Mouse (Mus musculus): ENCODE measurements around the gene Rbfox1. TPM values are rescaled to one million over a fixed set of nuclear protein-coding genes. Genes with fewer than 3 reads are reported as not detected.

Gene Rbfox1
- polyA plus RNA-seq, 1 experiment from 2014 or later: 4.5 TPM

- no peak for ATAC-seq (ENCODE audit: insufficient read depth, low FRiP score)
Measured at GRCm38 (mm10) chr16:7038639-7039260, 1153.6 kb downstream of the Rbfox1 start.

DNA sequence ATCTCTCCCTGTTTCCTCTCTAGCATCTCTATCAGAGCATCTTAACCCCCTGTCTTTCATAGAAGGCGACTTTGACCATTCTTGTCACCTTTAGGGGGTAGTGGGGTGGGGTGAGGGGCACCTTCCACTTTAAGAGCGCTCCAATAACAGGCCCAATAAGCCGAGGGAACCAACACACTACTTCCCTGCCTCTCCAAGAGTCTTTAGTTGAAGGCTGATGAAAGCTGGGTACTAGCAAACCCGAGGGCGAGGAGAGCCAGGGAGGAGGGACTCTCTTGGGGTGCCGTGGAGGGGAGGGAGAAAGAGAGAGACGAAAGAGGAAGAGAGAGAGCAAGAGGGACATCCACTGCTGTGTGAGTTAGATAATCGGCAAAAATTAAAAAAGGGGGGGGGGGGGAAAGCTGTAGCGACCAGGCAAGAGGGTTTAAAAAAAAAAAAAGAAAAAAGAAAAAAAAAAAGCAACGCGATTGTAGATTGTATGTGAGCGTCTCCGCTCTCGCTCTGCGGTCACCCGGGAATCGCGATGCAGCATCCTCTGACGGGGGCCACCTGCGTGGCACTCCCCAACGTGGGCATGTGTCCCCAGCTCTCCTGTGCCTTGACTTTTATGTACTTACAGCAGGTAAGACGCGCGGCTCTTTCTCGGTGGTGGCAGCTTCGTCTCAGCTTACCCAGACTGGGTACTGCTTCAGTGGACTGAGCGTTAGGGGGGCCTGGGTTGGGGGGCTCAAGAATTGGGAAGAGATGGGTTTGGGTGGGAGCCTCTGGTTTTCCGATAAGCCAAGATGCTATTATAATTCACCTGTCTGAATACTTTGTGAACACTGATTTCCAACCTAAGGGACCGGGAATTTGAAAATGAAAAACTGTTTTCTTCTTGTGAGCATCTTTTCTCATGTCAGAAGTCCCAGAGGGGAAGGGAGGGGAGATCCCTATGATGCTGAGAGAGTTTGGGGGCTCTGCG lies 1154.5 kb downstream of the Rbfox1 start:
- Histone ChIP-seq H3K9ac (ENCODE audit: low read length) (no peak overlapping the region), H3K4me3 (replicated peaks; ENCODE audit: low read length) (peak overlapping the region; percentile 26), H3K36me3 (ENCODE audit: control insufficient read depth, insufficient read depth, low read length) (no peaks in the 10 kb centered on the region), H3K27me3 (ENCODE audit: control insufficient read depth, insufficient read depth, low read length) (peaks cover 22% of the 10 kb centered on the region), H3K9me3 (replicated peaks; ENCODE audit: control insufficient read depth, low read length) (no peaks in the 10 kb centered on the region), H3K4me2 (ENCODE audit: low read depth, low read length) (peak overlapping the region; percentile 46), H3K4me1 (ENCODE audit: control insufficient read depth, insufficient read depth, low read length) (peaks cover 2% of the 10 kb centered on the region), H3K27ac (ENCODE audit: low read length) (no peak overlapping the region)
- 2% methylated on average over 29 of the region's 30 CpGs for WGBS
- no peak for ATAC-seq (ENCODE audit: insufficient read depth, low FRiP score)

More at GRCm38 (mm10) chr16:7038639-7039260, 1153.6 kb downstream of the Rbfox1 start:
- Histone ChIP-seq H3K9ac (ENCODE audit: low read length) (no peak overlapping the region), H3K9me3 (replicated peaks; ENCODE audit: control insufficient read depth, low read length) (no peaks in the 10 kb centered on the region), H3K27me3 (ENCODE audit: control insufficient read depth, insufficient read depth, low read length) (peaks cover 22% of the 10 kb centered on the region), H3K4me2 (ENCODE audit: low read depth, low read length) (peak overlapping the region; percentile 22), H3K27ac (ENCODE audit: low read length) (no peak overlapping the region), H3K36me3 (ENCODE audit: control insufficient read depth, insufficient read depth, low read length) (no peaks in the 10 kb centered on the region), H3K4me3 (replicated peaks; ENCODE audit: low read length) (peak overlapping the region; percentile 18), H3K4me1 (ENCODE audit: control insufficient read depth, insufficient read depth, low read length) (peaks cover 2% of the 10 kb centered on the region)
- WGBS: 1% methylated on average over 18 of the region's 18 CpGs

DNA sequence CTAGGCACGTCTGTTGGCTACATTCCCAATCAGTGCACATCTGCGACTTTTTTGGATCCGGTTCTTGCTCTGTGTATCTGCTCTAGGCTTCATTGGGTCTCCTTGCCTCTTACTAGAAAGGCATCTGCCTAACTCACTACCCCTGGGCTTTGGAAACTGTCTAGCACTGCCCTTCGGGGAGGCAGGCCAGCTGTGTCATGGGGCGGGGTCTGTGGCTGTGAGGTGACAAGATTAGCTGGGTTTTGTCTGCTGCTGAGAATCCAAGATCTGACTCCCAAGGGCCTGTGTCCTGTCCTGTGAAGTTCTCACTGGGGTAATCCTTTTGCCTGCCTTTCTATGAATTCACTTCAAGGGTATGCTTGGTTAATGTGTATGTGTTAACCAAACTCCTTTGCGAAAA lies 1155.5 kb downstream of the Rbfox1 start:
- Histone ChIP-seq H3K27me3 (ENCODE audit: control insufficient read depth, insufficient read depth, low read length) (peaks cover 22% of the 10 kb centered on the region), H3K4me3 (replicated peaks; ENCODE audit: low read length) (no peak overlapping the region)
- WGBS: 30% methylated on average over 6 of the region's 6 CpGs

DNA sequence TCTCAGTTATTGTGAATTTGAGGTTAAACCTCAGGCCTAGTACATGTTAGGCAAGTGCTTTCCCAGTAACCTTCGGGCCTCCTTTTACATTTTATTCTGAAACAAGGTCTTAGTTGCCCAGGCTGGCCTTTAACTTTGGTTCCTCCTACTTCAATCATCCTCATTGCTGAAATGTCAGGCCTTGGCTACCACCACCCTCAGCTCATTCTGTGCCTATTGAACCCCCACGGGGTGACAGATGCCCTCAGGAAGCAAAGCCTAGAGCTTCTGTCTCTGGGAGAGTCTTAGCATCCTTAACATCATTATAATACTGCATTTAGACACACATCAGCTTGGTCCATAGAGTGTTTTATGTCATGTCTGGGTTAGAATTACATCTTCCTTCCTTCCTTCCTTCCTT lies 1162.3 kb downstream of the Rbfox1 start:
- Histone ChIP-seq H3K4me3 (replicated peaks; ENCODE audit: low read length) (no peak overlapping the region), H3K36me3 (ENCODE audit: control insufficient read depth, insufficient read depth, low read length) (no peaks in the 10 kb centered on the region), H3K4me2 (ENCODE audit: low read depth, low read length) (no peak overlapping the region), H3K27ac (ENCODE audit: low read length) (no peak overlapping the region), H3K9me3 (replicated peaks; ENCODE audit: control insufficient read depth, low read length) (no peaks in the 10 kb centered on the region), H3K9ac (ENCODE audit: low read length) (no peak overlapping the region), H3K4me1 (ENCODE audit: control insufficient read depth, insufficient read depth, low read length) (no peaks in the 10 kb centered on the region), H3K27me3 (ENCODE audit: control insufficient read depth, insufficient read depth, low read length) (no peaks in the 10 kb centered on the region)
- ATAC-seq (ENCODE audit: insufficient read depth, low FRiP score): no peak
- 69% methylated on average over 2 of the region's 2 CpGs for WGBS

More for the DNA sequence above, 1155.5 kb downstream of the Rbfox1 start:
- Histone ChIP-seq H3K4me1 (ENCODE audit: control insufficient read depth, insufficient read depth, low read length) (peaks cover 2% of the 10 kb centered on the region), H3K9me3 (replicated peaks; ENCODE audit: control insufficient read depth, low read length) (no peaks in the 10 kb centered on the region), H3K27ac (ENCODE audit: low read length) (no peak overlapping the region), H3K9ac (ENCODE audit: low read length) (no peak overlapping the region), H3K36me3 (ENCODE audit: control insufficient read depth, insufficient read depth, low read length) (no peaks in the 10 kb centered on the region), H3K4me2 (ENCODE audit: low read depth, low read length) (no peak overlapping the region)
- no peak for ATAC-seq (ENCODE audit: insufficient read depth, low FRiP score)

- Histone ChIP-seq H3K36me3 (ENCODE audit: control insufficient read depth, insufficient read depth, low read length) (no peaks in the 10 kb centered on the region), H3K4me3 (replicated peaks; ENCODE audit: low read length) (0 out of 2 replicates have a peak overlapping the region, but pooled peaks have one; percentile 13), H3K4me2 (ENCODE audit: low read depth, low read length) (peak overlapping the region; percentile 39), H3K27me3 (ENCODE audit: control insufficient read depth, insufficient read depth, low read length) (no peaks in the 10 kb centered on the region), H3K4me1 (ENCODE audit: control insufficient read depth, insufficient read depth, low read length) (no peaks in the 10 kb centered on the region), H3K9me3 (replicated peaks; ENCODE audit: control insufficient read depth, low read length) (no peaks in the 10 kb centered on the region), H3K27ac (ENCODE audit: low read length) (no peak overlapping the region), H3K9ac (ENCODE audit: low read length) (no peak overlapping the region)
- ATAC-seq (ENCODE audit: insufficient read depth, low FRiP score): no peak
- 20% methylated on average over 18 of the region's 18 CpGs for WGBS
Measured at GRCm38 (mm10) chr16:7049162-7049971, 1164.2 kb downstream of the Rbfox1 start.

DNA sequence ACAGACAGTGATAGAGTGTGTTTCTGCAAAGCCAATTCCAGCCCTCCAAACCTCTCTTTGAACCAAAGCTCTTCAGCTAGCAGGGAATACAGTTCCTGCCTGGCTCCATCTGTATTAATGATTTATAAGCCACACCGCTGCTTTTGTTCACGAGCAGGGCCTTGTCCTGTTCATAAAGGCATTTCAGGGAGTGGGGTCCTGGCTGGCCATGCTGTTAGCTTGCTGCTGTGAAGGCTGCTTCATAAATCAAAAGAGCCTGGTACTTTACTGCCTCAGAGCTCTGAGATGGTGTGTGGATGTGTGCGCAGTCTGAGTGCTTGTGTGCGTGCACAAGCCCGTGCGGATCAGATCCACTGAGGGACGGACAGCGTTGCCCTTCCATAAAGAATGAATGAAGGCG lies 1165.8 kb downstream of the Rbfox1 start:
- Histone ChIP-seq H3K4me2 (ENCODE audit: low read depth, low read length) (no peak overlapping the region), H3K36me3 (ENCODE audit: control insufficient read depth, insufficient read depth, low read length) (no peaks in the 10 kb centered on the region), H3K4me1 (ENCODE audit: control insufficient read depth, insufficient read depth, low read length) (no peaks in the 10 kb centered on the region), H3K27me3 (ENCODE audit: control insufficient read depth, insufficient read depth, low read length) (no peaks in the 10 kb centered on the region), H3K9ac (ENCODE audit: low read length) (no peak overlapping the region), H3K4me3 (replicated peaks; ENCODE audit: low read length) (no peak overlapping the region), H3K27ac (ENCODE audit: low read length) (no peak overlapping the region), H3K9me3 (replicated peaks; ENCODE audit: control insufficient read depth, low read length) (no peaks in the 10 kb centered on the region)
- ATAC-seq (ENCODE audit: insufficient read depth, low FRiP score): no peak
- WGBS: 57% methylated on average over 9 of the region's 9 CpGs

DNA sequence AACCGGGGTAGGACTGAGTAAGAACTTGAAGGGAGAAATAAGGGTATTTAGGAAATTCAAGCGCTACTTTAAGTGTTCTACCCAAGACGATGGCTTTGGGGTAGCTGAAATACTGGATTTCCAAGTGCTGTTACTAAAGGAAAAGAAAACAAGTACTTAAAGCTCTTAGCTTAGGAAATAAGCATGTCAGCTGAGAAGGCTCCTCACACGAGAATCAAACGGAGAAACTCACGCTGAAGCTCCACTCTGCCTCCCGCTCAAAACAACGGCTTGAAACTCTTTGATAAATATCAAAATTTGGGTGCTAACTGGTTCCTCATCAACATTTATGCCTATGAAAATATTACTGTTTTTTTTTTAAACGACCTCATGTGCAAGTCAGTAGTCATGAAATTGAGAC lies 1166.8 kb downstream of the Rbfox1 start:
- H3K9ac ChIP-seq (ENCODE audit: low read length): no peak overlapping the region
- WGBS: 64% methylated on average over 9 of the region's 9 CpGs
- ATAC-seq (ENCODE audit: insufficient read depth, low FRiP score): no peak
- no peak overlapping the region for H3K4me2 ChIP-seq (ENCODE audit: low read depth, low read length)
- no peak overlapping the region for H3K4me3 ChIP-seq (replicated peaks; ENCODE audit: low read length)
- no peaks in the 10 kb centered on the region for H3K27me3 ChIP-seq (ENCODE audit: control insufficient read depth, insufficient read depth, low read length)
- no peaks in the 10 kb centered on the region for H3K9me3 ChIP-seq (replicated peaks; ENCODE audit: control insufficient read depth, low read length)
- no peaks in the 10 kb centered on the region for H3K4me1 ChIP-seq (ENCODE audit: control insufficient read depth, insufficient read depth, low read length)
- H3K27ac ChIP-seq (ENCODE audit: low read length): no peak overlapping the region
- no peaks in the 10 kb centered on the region for H3K36me3 ChIP-seq (ENCODE audit: control insufficient read depth, insufficient read depth, low read length)

- H3K27me3 ChIP-seq (ENCODE audit: control insufficient read depth, insufficient read depth, low read length): no peaks in the 10 kb centered on the region
- no peaks in the 10 kb centered on the region for H3K36me3 ChIP-seq (ENCODE audit: control insufficient read depth, insufficient read depth, low read length)
- H3K27ac ChIP-seq (ENCODE audit: low read length): no peak overlapping the region
- H3K4me2 ChIP-seq (ENCODE audit: low read depth, low read length): no peak overlapping the region
- H3K9ac ChIP-seq (ENCODE audit: low read length): no peak overlapping the region
- no peaks in the 10 kb centered on the region for H3K4me1 ChIP-seq (ENCODE audit: control insufficient read depth, insufficient read depth, low read length)
- H3K4me3 ChIP-seq (replicated peaks; ENCODE audit: low read length): no peak overlapping the region
- ATAC-seq (ENCODE audit: insufficient read depth, low FRiP score): no peak
- no peaks in the 10 kb centered on the region for H3K9me3 ChIP-seq (replicated peaks; ENCODE audit: control insufficient read depth, low read length)
- 44% methylated on average over 9 of the region's 9 CpGs for WGBS
Measured at GRCm38 (mm10) chr16:7052408-7052807, 1167.3 kb downstream of the Rbfox1 start.

All from stomach, embryonic 16.5 days (tissue).